Mouse (Mus musculus): ENCODE measurements around the gene Mrpl23. TPM values are rescaled to one million over a fixed set of nuclear protein-coding genes. Genes with fewer than 3 reads are reported as not detected.

The Mrpl23 gene
- polyA plus RNA-seq, 1 experiment, result 15.2 TPM

DNA sequence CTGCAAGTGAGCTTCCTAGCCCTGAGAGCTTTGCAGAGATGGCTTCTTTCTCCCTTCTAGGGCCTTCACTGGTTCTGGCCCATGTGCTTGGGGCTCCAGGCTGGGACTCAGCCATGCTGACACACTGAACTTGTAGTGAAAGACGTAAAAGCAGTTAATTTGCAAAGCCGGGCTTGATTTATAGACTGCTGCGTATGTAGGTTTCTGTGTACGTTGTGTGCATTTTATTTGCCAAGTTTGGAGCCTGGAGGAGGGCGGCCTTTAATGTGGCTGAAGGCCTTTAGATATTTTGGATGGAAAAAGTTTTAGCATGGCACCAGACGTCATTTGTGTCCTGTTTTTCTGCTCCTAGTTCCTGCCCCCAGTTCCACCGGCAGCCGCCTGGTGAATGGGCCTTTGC is 7.3 kb downstream of the Mrpl23 start:
- peaks cover 3% of the 10 kb centered on the region for H3K4me1 ChIP-seq (ENCODE audit: control insufficient read depth, insufficient read depth, low read length)
- TF ChIP-seq CTCF (IDR thresholded peaks at IDR 0.05; ENCODE audit: low read depth, low read length) (no peak), POLR2A (IDR thresholded peaks at IDR 0.05; ENCODE audit: insufficient read depth, low read length) (no peak), EP300 (IDR thresholded peaks at IDR 0.05; ENCODE audit: insufficient read depth, low read depth, low read length) (no peak)

DNA sequence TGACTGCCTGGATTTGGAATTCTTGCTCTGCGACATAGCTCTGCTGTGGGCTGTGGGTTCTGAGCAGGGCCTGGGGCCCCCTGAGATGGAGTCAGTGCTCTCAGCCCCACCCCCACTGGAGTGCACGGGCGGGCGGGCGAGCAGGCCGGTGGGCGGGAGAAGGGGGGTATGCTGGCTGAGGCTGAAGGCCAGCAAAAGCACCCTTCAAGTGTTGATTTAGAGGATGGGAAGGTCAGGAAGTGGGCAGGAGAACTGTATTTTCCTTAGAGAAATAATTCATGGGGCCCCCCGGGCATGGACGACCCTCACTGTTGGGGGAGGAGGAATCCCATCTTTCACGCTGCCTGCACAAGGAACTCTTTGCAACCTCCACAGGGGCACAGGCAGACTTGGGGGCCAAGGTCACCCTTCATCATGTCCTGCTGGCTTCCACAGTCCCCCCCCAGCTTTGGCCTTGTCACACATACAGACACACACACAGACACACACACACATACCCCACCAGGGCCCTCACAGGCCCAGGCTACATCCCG is 10.4 kb downstream of the Mrpl23 start:
- Histone ChIP-seq H3K27ac (ENCODE audit: insufficient read depth, low read length) (no peak overlapping the region), H3K27me3 (ENCODE audit: control insufficient read depth, insufficient read depth, low read length, poor library complexity, severe bottlenecking) (no peaks in the 10 kb centered on the region), H3K36me3 (ENCODE audit: control insufficient read depth, insufficient read depth, low read length, poor library complexity, severe bottlenecking) (no peaks in the 10 kb centered on the region), H3K4me1 (ENCODE audit: control insufficient read depth, insufficient read depth, low read length) (no peaks in the 10 kb centered on the region), H3K4me3 (ENCODE audit: low read depth, low read length) (no peak overlapping the region), H3K9me3 (replicated peaks; ENCODE audit: control insufficient read depth, insufficient read depth, low read length, poor library complexity, severe bottlenecking) (no peaks in the 10 kb centered on the region), H3K9ac (ENCODE audit: low read depth, poor library complexity, severe bottlenecking) (no peak overlapping the region)
- TF ChIP-seq CTCF (IDR thresholded peaks at IDR 0.05; ENCODE audit: low read depth, low read length) (no peak), POLR2A (IDR thresholded peaks at IDR 0.05; ENCODE audit: insufficient read depth, low read length) (no peak), EP300 (IDR thresholded peaks at IDR 0.05; ENCODE audit: insufficient read depth, low read depth, low read length) (no peak)

More for the DNA sequence above, 7.3 kb downstream of the Mrpl23 start:
- Histone ChIP-seq H3K36me3 (ENCODE audit: control insufficient read depth, insufficient read depth, low read length, poor library complexity, severe bottlenecking) (no peaks in the 10 kb centered on the region), H3K9ac (ENCODE audit: low read depth, poor library complexity, severe bottlenecking) (no peak overlapping the region), H3K4me3 (ENCODE audit: low read depth, low read length) (no peak overlapping the region), H3K9me3 (replicated peaks; ENCODE audit: control insufficient read depth, insufficient read depth, low read length, poor library complexity, severe bottlenecking) (no peaks in the 10 kb centered on the region), H3K27ac (ENCODE audit: insufficient read depth, low read length) (no peak overlapping the region), H3K27me3 (ENCODE audit: control insufficient read depth, insufficient read depth, low read length, poor library complexity, severe bottlenecking) (no peaks in the 10 kb centered on the region)

DNA sequence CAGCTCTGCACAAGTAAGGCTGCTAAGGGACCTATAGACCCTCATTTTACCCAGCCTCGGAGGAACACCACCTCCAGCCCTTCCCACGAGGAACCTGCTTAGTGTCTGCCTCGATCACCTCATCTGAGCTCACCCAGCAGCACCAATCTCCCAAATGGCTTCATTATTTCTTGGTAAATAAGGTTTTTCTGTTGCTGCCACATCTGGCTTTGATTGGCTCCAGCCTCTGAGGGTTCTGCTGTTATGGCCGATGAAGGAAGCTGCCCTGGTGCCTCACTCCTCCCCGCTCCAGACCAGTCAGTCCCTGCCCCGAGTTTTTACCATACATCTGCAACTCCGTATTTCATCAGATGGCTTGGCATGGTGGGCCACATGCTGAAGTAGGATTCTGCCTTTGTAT is 13.5 kb downstream of the Mrpl23 start:
- TF ChIP-seq EP300 (IDR thresholded peaks at IDR 0.05; ENCODE audit: insufficient read depth, low read depth, low read length) (no peak), CTCF (IDR thresholded peaks at IDR 0.05; ENCODE audit: low read depth, low read length) (no peak), POLR2A (IDR thresholded peaks at IDR 0.05; ENCODE audit: insufficient read depth, low read length) (no peak)
- no peak overlapping the region for H3K4me3 ChIP-seq (ENCODE audit: low read depth, low read length)
- no peaks in the 10 kb centered on the region for H3K4me1 ChIP-seq (ENCODE audit: control insufficient read depth, insufficient read depth, low read length)
- H3K36me3 ChIP-seq (ENCODE audit: control insufficient read depth, insufficient read depth, low read length, poor library complexity, severe bottlenecking), result no peaks in the 10 kb centered on the region
- no peaks in the 10 kb centered on the region for H3K9me3 ChIP-seq (replicated peaks; ENCODE audit: control insufficient read depth, insufficient read depth, low read length, poor library complexity, severe bottlenecking)
- H3K27me3 ChIP-seq (ENCODE audit: control insufficient read depth, insufficient read depth, low read length, poor library complexity, severe bottlenecking), result no peaks in the 10 kb centered on the region
- H3K9ac ChIP-seq (ENCODE audit: low read depth, poor library complexity, severe bottlenecking), result no peak overlapping the region
- H3K27ac ChIP-seq (ENCODE audit: insufficient read depth, low read length), result no peak overlapping the region

DNA sequence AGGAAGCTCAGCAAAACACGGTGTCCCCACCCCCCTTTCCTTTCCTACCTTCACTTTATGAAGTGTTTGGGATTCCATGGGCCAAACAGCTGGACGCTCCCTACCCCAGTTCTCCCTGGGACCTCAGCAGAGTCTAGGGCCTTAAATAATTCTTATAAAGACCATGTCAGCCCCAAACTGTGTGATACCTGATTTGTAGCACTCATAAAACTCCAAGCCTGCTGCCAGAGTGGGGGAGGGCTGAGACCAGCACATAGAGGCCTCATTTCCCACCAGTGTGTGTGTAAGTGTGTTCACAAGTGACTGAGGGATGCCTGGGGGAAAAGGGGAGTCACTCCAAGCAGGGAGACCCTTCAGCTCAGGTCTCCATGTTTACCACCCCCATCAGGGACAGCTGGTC is 15.4 kb downstream of the Mrpl23 start:
- H3K9me3 ChIP-seq (replicated peaks; ENCODE audit: control insufficient read depth, insufficient read depth, low read length, poor library complexity, severe bottlenecking), result no peaks in the 10 kb centered on the region
- no peaks in the 10 kb centered on the region for H3K36me3 ChIP-seq (ENCODE audit: control insufficient read depth, insufficient read depth, low read length, poor library complexity, severe bottlenecking)
- no peak overlapping the region for H3K4me3 ChIP-seq (ENCODE audit: low read depth, low read length)
- H3K27me3 ChIP-seq (ENCODE audit: control insufficient read depth, insufficient read depth, low read length, poor library complexity, severe bottlenecking), result no peaks in the 10 kb centered on the region
- peaks cover 1% of the 10 kb centered on the region for H3K4me1 ChIP-seq (ENCODE audit: control insufficient read depth, insufficient read depth, low read length)
- no peak overlapping the region for H3K9ac ChIP-seq (ENCODE audit: low read depth, poor library complexity, severe bottlenecking)
- H3K27ac ChIP-seq (ENCODE audit: insufficient read depth, low read length), result no peak overlapping the region
- TF ChIP-seq POLR2A (IDR thresholded peaks at IDR 0.05; ENCODE audit: insufficient read depth, low read length), result no peak
- no peak for TF ChIP-seq EP300 (IDR thresholded peaks at IDR 0.05; ENCODE audit: insufficient read depth, low read depth, low read length)
- TF ChIP-seq CTCF (IDR thresholded peaks at IDR 0.05; ENCODE audit: low read depth, low read length), result no peak

GRCm38 (mm10) chr7:142548706-142549105 is 16.2 kb downstream of the Mrpl23 start:
- no peak overlapping the region for H3K9ac ChIP-seq (ENCODE audit: low read depth, poor library complexity, severe bottlenecking)
- H3K9me3 ChIP-seq (replicated peaks; ENCODE audit: control insufficient read depth, insufficient read depth, low read length, poor library complexity, severe bottlenecking), result no peaks in the 10 kb centered on the region
- no peaks in the 10 kb centered on the region for H3K36me3 ChIP-seq (ENCODE audit: control insufficient read depth, insufficient read depth, low read length, poor library complexity, severe bottlenecking)
- H3K4me1 ChIP-seq (ENCODE audit: control insufficient read depth, insufficient read depth, low read length), result peaks cover 3% of the 10 kb centered on the region
- TF ChIP-seq EP300 (IDR thresholded peaks at IDR 0.05; ENCODE audit: insufficient read depth, low read depth, low read length) (no peak), CTCF (IDR thresholded peaks at IDR 0.05; ENCODE audit: low read depth, low read length) (no peak), POLR2A (IDR thresholded peaks at IDR 0.05; ENCODE audit: insufficient read depth, low read length) (no peak)
- no peaks in the 10 kb centered on the region for H3K27me3 ChIP-seq (ENCODE audit: control insufficient read depth, insufficient read depth, low read length, poor library complexity, severe bottlenecking)
- H3K4me3 ChIP-seq (ENCODE audit: low read depth, low read length), result no peak overlapping the region
- H3K27ac ChIP-seq (ENCODE audit: insufficient read depth, low read length), result no peak overlapping the region

- no peak overlapping the region for H3K4me3 ChIP-seq (ENCODE audit: low read depth, low read length)
- H3K36me3 ChIP-seq (ENCODE audit: control insufficient read depth, insufficient read depth, low read length, poor library complexity, severe bottlenecking), result no peaks in the 10 kb centered on the region
- H3K9me3 ChIP-seq (replicated peaks; ENCODE audit: control insufficient read depth, insufficient read depth, low read length, poor library complexity, severe bottlenecking), result no peaks in the 10 kb centered on the region
- TF ChIP-seq EP300 (IDR thresholded peaks at IDR 0.05; ENCODE audit: insufficient read depth, low read depth, low read length) (no peak), CTCF (IDR thresholded peaks at IDR 0.05; ENCODE audit: low read depth, low read length) (no peak), POLR2A (IDR thresholded peaks at IDR 0.05; ENCODE audit: insufficient read depth, low read length) (no peak)
- peaks cover 3% of the 10 kb centered on the region for H3K4me1 ChIP-seq (ENCODE audit: control insufficient read depth, insufficient read depth, low read length)
- H3K27me3 ChIP-seq (ENCODE audit: control insufficient read depth, insufficient read depth, low read length, poor library complexity, severe bottlenecking), result no peaks in the 10 kb centered on the region
- H3K27ac ChIP-seq (ENCODE audit: insufficient read depth, low read length), result no peak overlapping the region
- H3K9ac ChIP-seq (ENCODE audit: low read depth, poor library complexity, severe bottlenecking), result no peak overlapping the region
Measured at GRCm38 (mm10) chr7:142549941-142550763, 17.7 kb downstream of the Mrpl23 start.
